Mouse (Mus musculus) activated CD4-positive, CD25-positive, alpha-beta regulatory T cell, adult 4 months (primary cell): Measurements from ENCODE around the gene Sema4b. TPM values are rescaled to one million over a fixed set of nuclear protein-coding genes. Genes with fewer than 3 reads are reported as not detected.

ENCODE experiments used
- ATAC-seq: one replicate; pipeline ENCODE4 v1.8.0; 2017
- polyA plus RNA-seq, 2 experiments: library from polyadenylated mRNA; unstranded; fragments of 100-300 nt; shearing (Covaris generic); gene quantifications; one replicate each; pipeline ENCODE4 v1.2.1; 2017

Gene Sema4b
- polyA plus RNA-seq, 2 experiments from 2014 or later, result 16.5 to 26.1 TPM

GRCm38 (mm10) chr7:80269751-80270255, 83.2 kb downstream of the Sema4b start:
- ATAC-seq, result no peak

DNA sequence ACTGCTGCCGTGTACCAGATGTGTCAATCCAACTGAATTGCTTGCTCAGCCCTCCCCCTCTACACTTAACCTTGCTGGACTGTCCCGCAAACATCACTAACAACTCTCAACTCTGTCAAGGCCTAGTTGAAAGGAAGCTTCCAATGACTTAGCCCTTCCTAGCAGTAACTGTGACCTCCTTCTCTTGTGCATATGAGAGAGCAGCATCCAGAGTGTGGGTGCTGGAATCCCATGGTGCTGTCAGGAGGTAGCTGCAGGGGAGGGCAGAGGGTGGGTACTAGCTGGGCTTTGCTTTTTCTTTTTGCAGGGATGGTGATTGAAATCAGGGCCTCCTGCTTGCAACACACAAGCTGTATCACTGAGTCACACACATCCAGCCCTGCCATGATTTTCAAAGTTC, 86.8 kb downstream of the Sema4b start:
- ATAC-seq, result no peak

Other genes with a start within 250 kb of the Sema4b start
- gene Zfp710, start 162.0 kb upstream of the Sema4b start, polyA plus RNA-seq, result 1 to 10 TPM; 4.2 to 4.6 TPM
- gene Idh2, start 71.4 kb upstream of the Sema4b start, polyA plus RNA-seq, result 10 to 100 TPM; 24.8 to 31.7 TPM
- 100 to 1,000 TPM; 120 to 148 TPM for gene Cib1, start 46.0 kb downstream of the Sema4b start, polyA plus RNA-seq
- 1 to 10 TPM; 5.5 to 9.4 TPM for gene Gdpgp1, start 46.0 kb downstream of the Sema4b start, polyA plus RNA-seq
- gene Ttll13, start 59.5 kb downstream of the Sema4b start, polyA plus RNA-seq, result under 1 TPM in 1 of 2 experiments, not detected in 1; 0.62 TPM
- 10 to 100 TPM; 26.9 to 28.4 TPM for gene Ngrn, start 74.4 kb downstream of the Sema4b start, polyA plus RNA-seq
- 10 to 100 TPM; 25.8 to 34.2 TPM for gene Vps33b, start 82.8 kb downstream of the Sema4b start, polyA plus RNA-seq
- gene Prc1, start 107.6 kb downstream of the Sema4b start, polyA plus RNA-seq, result 10 to 100 TPM; 49.3 to 56.0 TPM
- gene Rccd1, start 137.6 kb downstream of the Sema4b start, polyA plus RNA-seq, result 1 to 10 TPM; 4.4 to 4.6 TPM
- gene Unc45a, start 154.2 kb downstream of the Sema4b start, polyA plus RNA-seq, result 10 to 100 TPM; 31.9 to 45.2 TPM
- gene Hddc3, start 156.3 kb downstream of the Sema4b start, polyA plus RNA-seq, result 1 to 10 TPM; 8.6 to 9.0 TPM
- 10 to 100 TPM; 15.8 to 21.8 TPM for gene Man2a2, start 184.5 kb downstream of the Sema4b start, polyA plus RNA-seq
- gene Fes, start 201.1 kb downstream of the Sema4b start, polyA plus RNA-seq, result 1 to 10 TPM; 2.0 to 4.5 TPM
- gene Furin, start 218.6 kb downstream of the Sema4b start, polyA plus RNA-seq, result 10 to 100 TPM; 10.6 to 15.2 TPM